Mouse (Mus musculus) neural tube, embryonic 15.5 days (tissue): ENCODE measurements at regions not wholly inside any gene's neighbourhood (a gene's known extent, or its start where the extent isn't known, plus 50 kb on each side); places are given as distances from the start of the nearest gene placed in this dataset.
A peak's percentile ranks its signal among the peaks of the same experiment; 100 is the strongest.
"Not testable (repeated sequence)": the region's sequence is repeated elsewhere in the genome, so short reads cannot be mapped to it uniquely, and the experiment has no call there.

Source experiments
- ATAC-seq: fragments of 200-750 bp; cut with Nextera tagmentation; 2 replicates; pipeline ENCODE4 v1.8.0; 2017; ENCODE audit warnings: mild to moderate bottlenecking, moderate TSS enrichment, moderate library complexity; ENCODE audit not compliant: low FRiP score
- H3K27ac ChIP-seq: fragments of 300-500 bp; sonication (generic); replicated peaks from 2 replicates; pipeline ENCODE4 v1.5.1; 2015; ENCODE audit warnings: mild to moderate bottlenecking, inconsistent platforms
- H3K27me3 ChIP-seq: fragments of 300-500 bp; sonication (generic); replicated peaks from 2 replicates; pipeline ENCODE4 v1.6.1; 2015; ENCODE audit warnings: inconsistent platforms
- H3K36me3 ChIP-seq: fragments of 300-500 bp; sonication (generic); 2 replicates; pipeline ENCODE4 v1.6.1; 2015; ENCODE audit warnings: inconsistent platforms
- H3K4me1 ChIP-seq: fragments of 300-500 bp; sonication (generic); 2 replicates; pipeline ENCODE4 v1.6.1; 2015; ENCODE audit warnings: inconsistent platforms
- H3K4me2 ChIP-seq: fragments of 300-500 bp; sonication (generic); 2 replicates; pipeline ENCODE4 v1.6.1; 2015; ENCODE audit warnings: inconsistent platforms, mild to moderate bottlenecking, moderate library complexity
- H3K4me3 ChIP-seq: fragments of 300-500 bp; sonication (generic); replicated peaks from 2 replicates; pipeline ENCODE4 v1.5.1; 2015; ENCODE audit warnings: mild to moderate bottlenecking, inconsistent platforms
- H3K9ac ChIP-seq: fragments of 300-500 bp; sonication (generic); replicated peaks from 2 replicates; pipeline ENCODE4 v1.6.1; 2015; ENCODE audit warnings: mild to moderate bottlenecking, inconsistent platforms
- H3K9me3 ChIP-seq: fragments of 300-500 bp; sonication (generic); replicated peaks from 2 replicates; pipeline ENCODE4 v1.6.1; 2016; ENCODE audit warnings: inconsistent platforms
- WGBS: fragments of 180-500 bp; shearing (Covaris S2); methylation state at CpG from one replicate; pipeline ENCODE4 v1.1.7; 2015; ENCODE audit warnings: mixed read lengths; 5-methylcytosine and 5-hydroxymethylcytosine counted together

GRCm38 (mm10) chr1:43310711-43311695 lies 114.2 kb upstream of the Fhl2 start:
- H3K27me3 ChIP-seq: no peaks in the 10 kb centered on the region
- peak overlapping the region; percentile 33 for H3K4me2 ChIP-seq
- H3K4me3 ChIP-seq: no peak overlapping the region
- no peaks in the 10 kb centered on the region for H3K36me3 ChIP-seq
- no peak overlapping the region for H3K9ac ChIP-seq
- peak overlapping the region; percentile 29; the same call in 1 of the 2 replicates for H3K27ac ChIP-seq
- 53% methylated on average over 16 of the region's 16 CpGs for WGBS
- no peaks in the 10 kb centered on the region for H3K9me3 ChIP-seq
- H3K4me1 ChIP-seq: peaks cover 12% of the 10 kb centered on the region
- ATAC-seq: peak; percentile 68

GRCm38 (mm10) chr1:43316331-43316730 lies 119.5 kb upstream of the Fhl2 start:
- H3K27ac ChIP-seq, H3K36me3 ChIP-seq, H3K4me3 ChIP-seq, H3K4me1 ChIP-seq, H3K27me3 ChIP-seq, H3K9me3 ChIP-seq, H3K9ac ChIP-seq, H3K4me2 ChIP-seq, ATAC-seq: not testable (repeated sequence)
- 89% methylated on average over 12 of the region's 12 CpGs for WGBS

- 41% methylated on average over 3 of the region's 3 CpGs for whole genome bisulfite sequencing
- H3K27ac ChIP-seq: no peak overlapping the region
These were observed 120.5 kb upstream of the Fhl2 start for GRCm38 (mm10) chr1:43317076-43317871.

GRCm38 (mm10) chr1:43333488-43333887 lies 110.9 kb upstream of the Nck2 start:
- H3K27me3 ChIP-seq, H3K27ac ChIP-seq, H3K9ac ChIP-seq, H3K36me3 ChIP-seq, H3K4me3 ChIP-seq, H3K4me2 ChIP-seq, H3K4me1 ChIP-seq, ATAC-seq, H3K9me3 ChIP-seq: not testable (repeated sequence)
- WGBS: 96% methylated on average over 10 of the region's 10 CpGs

More at GRCm38 (mm10) chr1:43317076-43317871, 120.5 kb upstream of the Fhl2 start:
- H3K9ac ChIP-seq: no peak overlapping the region
- H3K4me1 ChIP-seq: 0 out of 2 replicates have a peak, but pooled peaks cover 6% of the 10 kb centered on the region
- H3K27me3 ChIP-seq: no peaks in the 10 kb centered on the region
- no peak overlapping the region for H3K4me2 ChIP-seq
- no peaks in the 10 kb centered on the region for H3K9me3 ChIP-seq
- H3K4me3 ChIP-seq: no peak overlapping the region
- ATAC-seq: peak; percentile 83
- no peaks in the 10 kb centered on the region for H3K36me3 ChIP-seq

GRCm38 (mm10) chr1:43337168-43337784 lies 107.1 kb upstream of the Nck2 start:
- Histone ChIP-seq H3K36me3 (no peaks in the 10 kb centered on the region), H3K4me3 (no peak overlapping the region), H3K9ac (no peak overlapping the region), H3K9me3 (no peaks in the 10 kb centered on the region), H3K27me3 (no peaks in the 10 kb centered on the region), H3K4me1 (no peaks in the 10 kb centered on the region), H3K27ac (no peak overlapping the region), H3K4me2 (no peak overlapping the region)
- 86% methylated on average over 3 of the region's 3 CpGs for WGBS
- no peak for ATAC-seq

- no peaks in the 10 kb centered on the region for H3K27me3 ChIP-seq
- H3K9me3 ChIP-seq: no peaks in the 10 kb centered on the region
- 83% methylated on average over 6 of the region's 6 CpGs for WGBS
- no peaks in the 10 kb centered on the region for H3K4me1 ChIP-seq
- no peaks in the 10 kb centered on the region for H3K36me3 ChIP-seq
- ATAC-seq: no peak
- H3K4me3 ChIP-seq: no peak overlapping the region
- no peak overlapping the region for H3K27ac ChIP-seq
- H3K9ac ChIP-seq: no peak overlapping the region
- no peak overlapping the region for H3K4me2 ChIP-seq
These were observed 106.1 kb upstream of the Nck2 start for GRCm38 (mm10) chr1:43338096-43338915.

- H3K27ac ChIP-seq: no peak overlapping the region
- no peak overlapping the region for H3K4me2 ChIP-seq
- H3K9ac ChIP-seq: no peak overlapping the region
- no peak overlapping the region for H3K4me3 ChIP-seq
- ATAC-seq: no peak
- 0 out of 2 replicates have a peak, but pooled peaks cover 5% of the 10 kb centered on the region for H3K4me1 ChIP-seq
- WGBS: 87% methylated on average over 2 of the region's 2 CpGs
- H3K27me3 ChIP-seq: no peaks in the 10 kb centered on the region
- H3K9me3 ChIP-seq: no peaks in the 10 kb centered on the region
- H3K36me3 ChIP-seq: no peaks in the 10 kb centered on the region
These were observed 101.5 kb upstream of the Nck2 start for GRCm38 (mm10) chr1:43342848-43343247.

- Histone ChIP-seq H3K4me1 (0 out of 2 replicates have a peak, but pooled peaks cover 5% of the 10 kb centered on the region), H3K9me3 (no peaks in the 10 kb centered on the region), H3K27me3 (no peaks in the 10 kb centered on the region), H3K9ac (no peak overlapping the region), H3K36me3 (no peaks in the 10 kb centered on the region), H3K4me3 (no peak overlapping the region), H3K4me2 (no peak overlapping the region), H3K27ac (no peak overlapping the region)
- 86% methylated on average over 2 of the region's 2 CpGs for WGBS
- ATAC-seq: no peak
These were observed 101.0 kb upstream of the Nck2 start for GRCm38 (mm10) chr1:43343410-43343809.

- H3K4me1 ChIP-seq: 0 out of 2 replicates have a peak, but pooled peaks cover 5% of the 10 kb centered on the region
- H3K4me2 ChIP-seq: no peak overlapping the region
- no peaks in the 10 kb centered on the region for H3K27me3 ChIP-seq
- H3K36me3 ChIP-seq: no peaks in the 10 kb centered on the region
- 64% methylated on average over 5 of the region's 5 CpGs for WGBS
- H3K4me3 ChIP-seq: no peak overlapping the region
- no peak overlapping the region for H3K9ac ChIP-seq
- H3K27ac ChIP-seq: no peak overlapping the region
- no peak for ATAC-seq
- H3K9me3 ChIP-seq: no peaks in the 10 kb centered on the region
These were observed 100.4 kb upstream of the Nck2 start for GRCm38 (mm10) chr1:43344001-43344400.

- H3K27ac ChIP-seq: no peak overlapping the region
- no peaks in the 10 kb centered on the region for H3K9me3 ChIP-seq
- 45% methylated on average over 4 of the region's 4 CpGs for WGBS
- no peaks in the 10 kb centered on the region for H3K36me3 ChIP-seq
- peaks cover 5% of the 10 kb centered on the region; the same call in 1 of the 2 replicates for H3K4me1 ChIP-seq
- no peak overlapping the region for H3K9ac ChIP-seq
- H3K4me2 ChIP-seq: no peak overlapping the region
- no peak overlapping the region for H3K4me3 ChIP-seq
- no peaks in the 10 kb centered on the region for H3K27me3 ChIP-seq
- peak; percentile 82 for ATAC-seq
These were observed 97.2 kb upstream of the Nck2 start for GRCm38 (mm10) chr1:43347152-43347551.

- H3K4me3 ChIP-seq: no peak overlapping the region
- H3K4me1 ChIP-seq: peaks cover 5% of the 10 kb centered on the region; the same call in 1 of the 2 replicates
- no peaks in the 10 kb centered on the region for H3K9me3 ChIP-seq
- H3K27me3 ChIP-seq: no peaks in the 10 kb centered on the region
- ATAC-seq: no peak
- H3K36me3 ChIP-seq: no peaks in the 10 kb centered on the region
- H3K27ac ChIP-seq: no peak overlapping the region
- no peak overlapping the region for H3K4me2 ChIP-seq
- H3K9ac ChIP-seq: no peak overlapping the region
- 59% methylated on average over 3 of the region's 3 CpGs for WGBS
These were observed 94.4 kb upstream of the Nck2 start for GRCm38 (mm10) chr1:43349966-43350365.
